ENCODE assay signal across 8 mouse cellular contexts in genomic region chr2:151494035-151494803, GRCm38 (mm10). TPM values are rescaled to one million over a fixed set of nuclear protein-coding genes. Genes with fewer than 3 reads are reported as not detected.
DNase-seq lines count a peak whose midpoint lies in the region; ATAC-seq lines count a peak whose summit lies in the region.

TSS of gene Nsfl1c (plus strand) at chr2:151494182.

- DNase-seq in ES-CJ7 (ENCODE audit: low read depth, low spot score), result peak; percentile 96
- DNase-seq in cerebellum, adult 11 months, result peak; percentile 94
- peak; percentile 97 for DNase-seq in forebrain, embryonic 14.5 days (ENCODE audit: low spot score)
- DNase-seq in heart, postnatal 14 days, result peak; percentile 96 to 99
- DNase-seq in layer of hippocampus, adult 11-12 months (ENCODE audit: low spot score), result peak; percentile 96
- peak; percentile 93 to 94 for DNase-seq in lung, adult 18-20 months
- peak; percentile 95 for DNase-seq in testis, postnatal 14 days (ENCODE audit: low spot score)

- peak within 1 kb of the TSS; percentile 84 for H3K4me3 ChIP-seq in forebrain, embryonic 14.5 days (ENCODE audit: low read depth, low read length)
- peak within 1 kb of the TSS; percentile 95 for H3K4me3 ChIP-seq in neural tube, embryonic 15.5 days (replicated peaks)

- under 1% methylated on average over 73 of the region's 73 CpGs for WGBS in forebrain, embryonic 14.5 days
- 1% methylated on average over 60 of the region's 73 CpGs for WGBS in neural tube, embryonic 15.5 days

- ATAC-seq in forebrain, embryonic 14.5 days, result peak; percentile 100
- ATAC-seq in neural tube, embryonic 15.5 days (ENCODE audit: low FRiP score), result peak; percentile 100

- H3K27me3 ChIP-seq in forebrain, embryonic 14.5 days (replicated peaks; ENCODE audit: control insufficient read depth, insufficient read depth, low read length), result no peaks in the 10 kb centered on the region
- H3K27me3 ChIP-seq in neural tube, embryonic 15.5 days (replicated peaks), result no peaks in the 10 kb centered on the region

- intact Hi-C loops in heart, postnatal 14 days (cut with DNase I), result loop anchor here (5.0 to 10.0 kb wide), 3 partner anchors 48 to 371 kb away; partner anchors contain the start of gene Fkbp1a

- H3K36me3 ChIP-seq in forebrain, embryonic 14.5 days (ENCODE audit: control insufficient read depth, insufficient read depth, low read length), result peaks cover 27% of the 10 kb centered on the region; the same call in 1 of the 2 replicates
- H3K36me3 ChIP-seq in neural tube, embryonic 15.5 days, result 0 out of 2 replicates have a peak, but pooled peaks cover 12% of the 10 kb centered on the region

- peak within 1 kb of the TSS; percentile 58 for H3K27ac ChIP-seq in forebrain, embryonic 14.5 days (ENCODE audit: low read depth, low read length)
- H3K27ac ChIP-seq in neural tube, embryonic 15.5 days (replicated peaks), result peak within 1 kb of the TSS; percentile 79

- peak within 1 kb of the TSS; percentile 76 for H3K4me2 ChIP-seq in forebrain, embryonic 14.5 days (ENCODE audit: low read length)
- H3K4me2 ChIP-seq in neural tube, embryonic 15.5 days, result peak within 1 kb of the TSS; percentile 85

- peaks cover 2% of the 10 kb centered on the region; the same call in 1 of the 2 replicates for H3K4me1 ChIP-seq in forebrain, embryonic 14.5 days (ENCODE audit: control insufficient read depth, insufficient read depth, low read length)
- H3K4me1 ChIP-seq in neural tube, embryonic 15.5 days, result peaks cover 34% of the 10 kb centered on the region

- peak within 1 kb of the TSS; percentile 86 for H3K9ac ChIP-seq in forebrain, embryonic 14.5 days (ENCODE audit: low read length)
- H3K9ac ChIP-seq in neural tube, embryonic 15.5 days (replicated peaks), result peak within 1 kb of the TSS; percentile 89

- no peaks in the 10 kb centered on the region for H3K9me3 ChIP-seq in forebrain, embryonic 14.5 days (replicated peaks; ENCODE audit: control insufficient read depth, low read length)
- H3K9me3 ChIP-seq in neural tube, embryonic 15.5 days (replicated peaks), result no peaks in the 10 kb centered on the region

RNA-seq across cellular contexts. Expression of gene Nsfl1c, which starts in this region (rescaled TPM):
- polyA plus RNA-seq in forebrain, embryonic 14.5 days (2014; fragmentation: Nextera tagmentation; extraction: Ambion mirVana), result 247 and 248 TPM in 2 replicates
- 10 to 100 TPM; 77.9 to 78.7 TPM for total RNA-seq in heart, postnatal 14 days (2021)
- polyA plus RNA-seq in neural tube, embryonic 15.5 days (2015; fragmentation: Nextera tagmentation; extraction: Ambion mirVana), result 254 and 270 TPM in 2 replicates

Comparison
In these comparisons a context has a peak if more than half of its experiments do, and no peak if none do; other contexts are left out.
1. Peak in every context shown above with its lines: DNase-seq, ATAC-seq, H3K4me3 ChIP-seq and H3K27ac ChIP-seq.